Mouse (Mus musculus): ENCODE results near the gene Clca3b. TPM values are rescaled to one million over a fixed set of nuclear protein-coding genes. Genes with fewer than 3 reads are reported as not detected.

Gene Clca3b
- 238 TPM for polyA plus RNA-seq (2014; fragmentation: Illumina TruSeq; extraction: RNeasy Lipid Tissue Mini Kit (QIAGEN cat#74804); ENCODE audit: low read depth, low replicate concordance)

DNA sequence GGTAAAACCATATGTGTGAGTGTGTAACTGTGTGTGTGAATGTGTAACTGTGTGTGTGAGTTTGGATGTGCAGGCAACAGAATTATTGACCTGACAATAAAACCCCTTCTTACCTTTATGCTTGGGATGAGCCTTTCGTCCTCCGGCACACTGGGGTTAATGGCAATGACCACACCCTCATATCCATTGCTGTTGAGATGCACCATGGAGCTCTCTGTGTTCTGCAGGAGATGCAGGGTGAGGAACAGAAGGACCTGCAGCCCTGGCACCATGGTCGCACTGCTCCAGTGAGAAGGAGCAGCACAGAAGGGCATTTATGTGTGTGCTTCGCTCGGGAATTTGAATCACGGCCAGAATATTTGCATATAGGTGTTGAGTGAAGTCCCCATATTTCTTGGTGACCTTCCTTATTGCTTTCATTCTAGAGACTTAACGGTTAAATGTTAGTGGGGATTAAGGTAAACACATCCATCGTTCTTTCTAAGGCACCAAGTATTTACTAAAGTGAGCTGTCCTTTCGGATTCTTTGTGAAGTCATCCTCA lies at the start of gene Clca3b:
TSS of gene Clca3b (minus strand) at position 344 of the 543 bp plus-strand sequence.

GRCm38 (mm10) chr3:144819219-144819618 lies 29.9 kb downstream of the Clca3b start, which contains the start of gene Clca3a2:
Gene Clca3a2, minus strand, starts transcription at chr3:144819494.

Other genes starting within 250 kb of the Clca3b start
- 344 TPM for gene Sh3glb1, start 129.0 kb downstream of the Clca3b start, polyA plus RNA-seq (2014; fragmentation: Illumina TruSeq; extraction: RNeasy Lipid Tissue Mini Kit (QIAGEN cat#74804); ENCODE audit: low read depth, low replicate concordance)
- gene Clca3a1, start 88.4 kb downstream of the Clca3b start, polyA plus RNA-seq (2014; fragmentation: Illumina TruSeq; extraction: RNeasy Lipid Tissue Mini Kit (QIAGEN cat#74804); ENCODE audit: low read depth, low replicate concordance), result 14.6 TPM
- gene Clca3a2, start 29.9 kb downstream of the Clca3b start, polyA plus RNA-seq (2014; fragmentation: Illumina TruSeq; extraction: RNeasy Lipid Tissue Mini Kit (QIAGEN cat#74804); ENCODE audit: low read depth, low replicate concordance), result 19.8 TPM
- gene Clca4b, start 83.2 kb upstream of the Clca3b start, polyA plus RNA-seq (2014; fragmentation: Illumina TruSeq; extraction: RNeasy Lipid Tissue Mini Kit (QIAGEN cat#74804); ENCODE audit: low read depth, low replicate concordance), result 4.5 TPM
- gene Clca4a, start 125.7 kb upstream of the Clca3b start, polyA plus RNA-seq (2014; fragmentation: Illumina TruSeq; extraction: RNeasy Lipid Tissue Mini Kit (QIAGEN cat#74804); ENCODE audit: low read depth, low replicate concordance), result 966 TPM
- 3,240 TPM for gene Clca1, start 183.4 kb upstream of the Clca3b start, polyA plus RNA-seq (2014; fragmentation: Illumina TruSeq; extraction: RNeasy Lipid Tissue Mini Kit (QIAGEN cat#74804); ENCODE audit: low read depth, low replicate concordance)

All from sigmoid colon, adult 10 weeks (tissue).